Mouse (Mus musculus) urinary bladder, adult 2 months (tissue): Measurements from ENCODE around the gene Sp1. TPM values are rescaled to one million over a fixed set of nuclear protein-coding genes. Genes with fewer than 3 reads are reported as not detected.
A peak's percentile ranks its signal among the peaks of the same experiment; 100 is the strongest.

Source experiments
- DNase-seq: peaks from one replicate; pipeline ENCODE4 v3.0.0; 2022; ENCODE audit warnings: low spot score
- polyA plus RNA-seq: library from polyadenylated mRNA; depleted of rRNA; stranded (reverse); fragments of >200 nt; gene quantifications from 2 replicates; pipeline ENCODE4 v1.2.3, GENCODE M21; 2012; rRNA removed

Sp1 gene
- 19.1 and 24.2 TPM in 2 replicates for polyA plus RNA-seq

GRCm38 (mm10) chr15:102405489-102406195 is at the start of gene Sp1:
Sp1 (plus strand) TSS chr15:102406143.
- DNase-seq: peak; percentile 98

- DNase-seq: no peak
Measured at GRCm38 (mm10) chr15:102356501-102357325, 49.2 kb upstream of the Sp1 start.

DNA sequence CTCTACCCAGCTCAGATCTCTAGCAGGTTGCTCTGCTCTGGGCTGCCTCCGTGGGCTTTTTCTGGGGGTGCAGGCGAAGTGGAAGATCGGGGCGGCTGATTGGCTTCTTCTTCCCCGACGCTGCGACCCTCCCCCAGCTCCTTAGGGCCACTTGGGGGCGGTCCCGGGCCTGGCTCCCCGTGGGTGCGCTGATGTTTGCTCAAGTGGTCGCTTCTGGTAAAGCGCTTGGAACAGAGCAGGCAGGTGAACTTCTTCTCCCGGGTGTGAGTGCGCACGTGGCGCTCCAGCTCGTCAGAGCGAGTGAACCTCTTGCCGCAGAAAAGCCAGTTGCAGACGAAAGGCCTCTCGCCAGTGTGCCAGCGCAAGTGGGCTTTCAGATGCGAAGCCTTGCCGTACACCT is 47.8 kb upstream of the Sp1 start:
- DNase-seq: no peak

DNA sequence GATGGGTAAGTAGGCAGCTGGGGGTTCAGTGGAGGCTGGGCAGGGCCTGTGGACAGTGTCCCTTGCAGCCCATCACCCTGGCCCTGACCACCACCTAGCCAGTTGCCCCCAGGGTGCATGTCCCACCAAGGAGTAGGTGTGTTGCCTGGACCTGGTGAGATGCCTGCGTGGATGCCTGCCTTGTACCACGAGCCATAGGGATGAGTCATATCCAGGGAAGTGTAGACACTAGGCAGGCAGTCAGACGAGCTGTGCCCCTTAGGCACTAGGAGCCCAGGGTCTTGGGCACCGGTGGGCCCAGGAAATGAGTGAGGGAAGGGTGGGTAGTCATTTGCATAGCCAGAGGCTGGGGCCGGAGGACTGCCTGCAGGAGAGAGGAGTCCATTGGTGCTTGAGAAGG is 47.1 kb upstream of the Sp1 start:
- DNase-seq: no peak

- no peak for DNase-seq
Measured at GRCm38 (mm10) chr15:102362648-102363047, 43.3 kb upstream of the Sp1 start.

DNA sequence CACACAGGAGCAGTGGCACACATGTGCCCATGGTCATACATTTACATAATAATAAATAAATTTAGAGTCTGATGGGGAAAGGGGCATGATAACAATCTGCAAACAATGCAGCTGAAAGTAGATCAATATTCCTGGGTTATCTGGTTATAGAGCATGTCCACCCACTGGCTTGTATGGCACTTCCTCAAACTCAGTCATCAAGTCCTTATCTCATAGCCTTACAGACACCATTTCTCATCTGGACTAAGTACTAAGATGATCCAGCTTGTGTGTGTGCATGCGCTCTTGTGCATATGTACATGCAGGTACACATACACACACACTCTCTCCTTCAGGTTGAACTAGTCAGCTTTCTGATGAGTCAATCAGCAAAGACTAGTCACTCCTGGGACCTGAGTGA is 41.3 kb upstream of the Sp1 start:
- DNase-seq: no peak

DNA sequence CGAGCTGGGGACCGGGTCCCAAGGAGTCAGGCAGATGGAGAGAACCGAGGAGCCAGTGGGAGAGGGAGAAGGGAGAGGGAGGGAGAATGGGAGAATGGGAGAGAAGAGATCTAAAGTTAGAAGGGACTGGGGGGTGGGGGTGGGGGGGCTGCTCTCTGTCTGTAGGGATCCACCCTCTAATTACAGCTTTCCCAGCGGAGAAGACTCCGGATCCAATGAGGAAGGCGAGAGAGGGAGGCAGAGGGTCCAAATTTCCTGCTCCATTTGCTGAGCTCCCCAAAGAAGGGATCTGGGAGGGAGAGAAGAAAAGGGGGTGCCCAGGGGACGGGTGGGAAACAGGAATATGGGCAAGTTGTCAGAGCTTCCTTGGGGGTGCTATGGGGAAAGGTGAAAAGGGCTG is 39.7 kb upstream of the Sp1 start:
- no peak for DNase-seq

GRCm38 (mm10) chr15:102366733-102367344 is 39.1 kb upstream of the Sp1 start, which contains the start of gene Sp7:
Sp7 (minus strand) TSS chr15:102367182.
- no peak for DNase-seq

GRCm38 (mm10) chr15:102369972-102370371 is 36.0 kb upstream of the Sp1 start:
- DNase-seq: no peak

DNA sequence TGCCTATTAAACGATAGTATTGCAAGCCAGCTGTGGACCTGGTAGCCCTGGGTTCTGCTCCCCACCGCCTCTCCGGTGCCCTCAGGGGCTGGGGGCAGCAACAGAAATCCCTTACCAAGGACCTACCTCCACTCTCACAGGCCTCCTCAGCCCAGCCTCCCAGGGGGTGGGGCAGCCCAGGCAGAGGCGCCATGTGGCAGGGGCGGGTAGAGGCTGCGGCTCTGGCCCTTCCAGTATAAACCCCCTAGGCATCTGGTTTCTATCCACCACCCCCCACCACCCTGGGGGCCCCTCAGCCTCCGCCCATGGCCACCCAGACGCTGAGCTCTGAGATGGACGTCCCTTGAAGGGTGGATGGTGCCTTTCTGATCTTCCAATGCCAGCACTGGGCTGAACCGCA is 35.2 kb upstream of the Sp1 start:
- no peak for DNase-seq

DNA sequence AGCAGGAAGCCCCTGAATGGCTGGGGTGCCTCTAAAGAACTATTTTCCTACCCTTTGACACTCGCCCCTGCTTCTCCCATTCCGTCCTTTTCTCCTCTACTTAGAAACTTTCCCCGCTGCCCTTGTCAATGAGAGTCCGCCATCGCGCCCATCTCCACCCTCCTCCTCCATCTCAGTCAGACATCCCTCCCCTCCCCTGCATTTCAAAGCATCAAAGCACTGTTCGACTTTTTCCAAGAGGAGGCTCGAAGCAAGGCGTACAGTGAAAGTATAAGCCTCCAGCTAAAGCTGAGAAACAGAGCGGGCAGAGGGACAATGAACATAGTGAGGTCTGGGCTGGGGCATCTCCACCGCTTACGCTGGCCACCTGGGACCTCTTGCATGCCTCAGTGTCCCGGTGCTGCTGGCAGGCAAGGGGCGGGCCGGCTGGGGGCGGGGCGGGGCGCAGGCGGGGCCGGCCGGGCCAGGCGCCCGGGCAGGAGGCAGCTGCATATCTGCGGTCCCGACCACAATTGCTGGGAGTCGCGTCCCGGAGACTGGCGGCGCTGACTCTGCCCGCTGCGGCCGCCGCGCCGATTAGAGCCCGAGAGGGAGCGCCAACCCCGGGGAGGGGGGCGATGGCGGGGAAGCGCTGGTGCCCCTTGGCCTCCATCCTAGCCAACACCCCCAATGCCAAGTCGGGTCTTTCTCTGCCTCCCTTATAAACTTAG is 29.3 kb upstream of the Sp1 start:
- DNase-seq: no peak

DNA sequence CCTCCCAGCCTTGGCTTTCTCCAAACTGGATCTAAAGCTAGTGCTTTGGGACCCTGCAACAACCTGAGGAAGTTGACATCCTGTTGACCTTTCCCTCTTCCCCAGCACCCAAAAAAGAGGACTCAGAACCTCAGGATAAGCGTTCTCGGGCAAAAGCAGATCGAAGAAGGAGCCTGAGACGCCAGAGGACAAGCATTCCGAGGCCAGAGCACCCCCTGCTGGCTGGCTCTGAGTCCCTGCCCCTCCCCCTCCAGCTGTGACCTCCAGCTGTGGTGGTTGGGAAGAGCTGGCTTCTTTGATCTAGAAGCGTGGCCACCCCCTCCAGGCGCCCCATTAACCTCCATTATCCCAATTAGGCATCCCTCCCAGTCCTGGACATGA is 28.8 kb upstream of the Sp1 start:
- DNase-seq: peak; percentile 65

- no peak for DNase-seq
Measured at GRCm38 (mm10) chr15:102377810-102378262, 28.1 kb upstream of the Sp1 start.

- DNase-seq: peak; percentile 73
Measured at GRCm38 (mm10) chr15:102381575-102381974, 24.4 kb upstream of the Sp1 start.

GRCm38 (mm10) chr15:102383671-102384070 is 22.3 kb upstream of the Sp1 start:
- no peak for DNase-seq

- no peak for DNase-seq
Measured at GRCm38 (mm10) chr15:102386640-102387039, 19.3 kb upstream of the Sp1 start.

DNA sequence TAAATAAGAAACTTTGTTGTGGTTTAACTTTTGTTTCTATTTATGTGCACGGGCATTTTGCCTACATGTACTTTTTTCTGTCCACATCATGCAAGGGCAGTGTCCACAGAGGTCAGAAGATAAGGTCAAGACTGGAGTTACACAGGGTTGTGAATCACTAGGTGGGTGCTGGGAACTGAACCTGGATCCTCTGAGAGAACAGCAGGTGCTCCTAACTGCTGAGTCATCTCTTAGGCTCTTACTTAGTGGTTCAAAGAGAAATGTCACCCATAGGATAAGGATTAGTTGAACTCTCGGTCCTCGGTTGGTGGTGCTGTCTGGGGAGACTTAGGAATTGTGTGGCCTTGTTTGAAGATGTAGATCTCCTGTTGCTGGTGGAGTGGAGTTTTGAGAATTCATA is 17.0 kb upstream of the Sp1 start:
- no peak for DNase-seq

GRCm38 (mm10) chr15:102392520-102392919 is 13.4 kb upstream of the Sp1 start:
- DNase-seq: no peak

DNA sequence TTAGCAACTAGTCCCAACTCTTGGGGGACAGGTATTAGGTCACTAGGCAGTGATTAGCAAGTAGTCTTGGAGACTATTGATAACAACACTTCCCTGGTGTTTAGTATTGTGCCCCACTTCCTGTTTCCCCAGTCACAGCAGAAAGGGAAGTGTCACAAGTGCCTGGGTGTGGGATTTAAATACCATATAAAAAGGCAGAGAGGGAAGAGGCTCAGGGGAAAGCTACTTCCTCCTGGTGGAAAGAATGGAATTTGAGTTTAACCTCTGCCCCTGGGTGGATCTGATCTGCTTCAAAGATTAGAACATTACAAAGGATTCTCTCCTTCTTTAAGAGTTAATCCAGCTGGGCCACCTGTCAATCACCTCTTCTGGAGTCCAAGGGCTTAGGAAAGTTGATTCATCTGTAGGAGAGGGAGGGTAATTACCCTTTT is 12.3 kb upstream of the Sp1 start:
- no peak for DNase-seq

- no peak for DNase-seq
Measured at GRCm38 (mm10) chr15:102395061-102395460, 10.9 kb upstream of the Sp1 start.

DNA sequence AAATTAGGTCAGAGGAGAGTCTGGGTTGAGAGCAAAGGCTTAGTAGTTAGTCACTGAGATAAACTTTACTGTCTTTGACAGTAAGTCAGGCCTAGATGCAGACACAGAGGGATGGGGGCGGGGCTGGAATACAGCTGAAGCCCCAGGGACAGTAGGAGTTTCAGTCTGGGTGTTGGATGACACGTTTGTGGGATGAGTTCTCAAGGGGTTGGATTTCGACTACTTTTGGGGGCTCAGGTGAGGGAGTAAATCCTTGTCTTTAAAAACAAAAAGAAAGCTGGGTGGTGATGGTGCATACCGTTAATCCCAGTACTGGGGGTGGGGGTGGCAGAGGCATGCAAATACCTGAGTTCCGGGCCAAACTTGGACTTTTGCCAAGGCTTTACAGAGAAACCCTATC is 7.3 kb upstream of the Sp1 start:
- DNase-seq: no peak
